Mouse (Mus musculus): Measurements from ENCODE around the gene Mios. TPM values are rescaled to one million over a fixed set of nuclear protein-coding genes. Genes with fewer than 3 reads are reported as not detected.

The Mios gene
- total RNA-seq, 2 experiments from 2014 or later = 23.1 to 26.7 TPM

DNA sequence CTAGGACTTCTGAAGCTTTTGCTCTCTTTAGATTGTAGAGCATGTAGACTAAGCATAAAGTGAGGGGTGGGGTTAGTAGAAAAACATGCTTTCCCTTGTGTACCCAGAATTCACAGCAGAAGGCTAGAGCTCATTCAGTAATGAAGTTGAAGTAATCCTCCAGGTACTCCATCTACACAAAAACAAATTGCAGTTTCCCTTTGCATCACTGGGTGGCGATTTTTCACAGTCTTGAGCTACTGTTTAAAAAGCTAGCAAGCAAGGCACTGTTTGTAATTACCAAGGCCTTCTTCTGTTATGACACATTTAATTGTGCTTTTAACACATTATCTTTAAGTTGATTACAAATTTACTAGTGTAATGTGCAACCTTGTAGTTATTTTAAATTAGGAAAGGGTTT is 66.1 kb downstream of the Mios start:
- DNase-seq (ENCODE audit: low spot score in 2 of 2) = peak; percentile 60 to 82

DNA sequence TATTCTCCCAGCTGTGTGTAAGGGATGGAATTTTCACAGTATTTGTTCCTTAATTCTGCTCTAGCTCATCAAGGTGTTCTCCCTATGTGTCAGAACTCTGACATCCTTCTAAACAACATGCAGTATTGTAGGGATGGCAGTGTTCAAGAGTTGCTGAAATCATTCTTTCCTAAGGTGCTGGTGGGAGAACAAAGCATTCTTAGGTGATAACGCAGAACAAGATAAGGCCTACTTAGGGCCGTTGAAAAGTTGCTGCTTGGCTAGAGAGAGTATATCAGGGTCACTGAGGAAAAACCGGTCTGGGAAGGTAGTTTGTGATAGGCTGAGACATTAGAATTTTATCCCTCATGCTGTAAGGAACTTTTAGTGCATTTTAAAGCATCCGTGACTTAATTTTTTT is 67.4 kb downstream of the Mios start:
- DNase-seq (ENCODE audit: low spot score in 2 of 2) = no peak

DNA sequence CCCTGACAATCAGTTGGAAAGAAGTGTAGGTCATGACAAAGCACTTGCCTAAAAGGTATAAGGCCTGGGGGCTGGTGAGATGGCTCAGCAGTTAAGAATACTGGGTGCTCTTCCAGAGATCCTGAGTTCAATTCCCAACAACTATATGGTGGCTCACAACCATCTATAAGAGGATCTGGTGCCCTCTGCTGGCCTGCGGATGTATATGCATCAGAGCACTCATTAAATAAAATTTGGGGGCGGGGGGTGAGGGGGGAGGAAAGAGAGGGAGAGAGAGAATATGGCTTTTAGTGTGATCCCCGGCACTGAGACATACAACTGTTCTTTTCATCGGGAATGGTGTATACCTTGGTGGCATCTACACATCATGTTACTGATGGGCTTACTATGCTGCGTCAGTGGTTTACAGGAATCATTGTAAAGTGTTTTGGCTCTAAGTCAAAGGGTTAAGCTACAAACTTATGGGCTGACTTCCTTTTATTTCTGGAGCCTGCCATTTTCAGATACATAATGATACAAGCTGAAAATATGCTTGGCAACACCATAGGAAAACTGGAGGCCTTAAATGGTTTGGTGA is 69.5 kb downstream of the Mios start:
- DNase-seq (ENCODE audit: low spot score in 2 of 2) = no peak

DNA sequence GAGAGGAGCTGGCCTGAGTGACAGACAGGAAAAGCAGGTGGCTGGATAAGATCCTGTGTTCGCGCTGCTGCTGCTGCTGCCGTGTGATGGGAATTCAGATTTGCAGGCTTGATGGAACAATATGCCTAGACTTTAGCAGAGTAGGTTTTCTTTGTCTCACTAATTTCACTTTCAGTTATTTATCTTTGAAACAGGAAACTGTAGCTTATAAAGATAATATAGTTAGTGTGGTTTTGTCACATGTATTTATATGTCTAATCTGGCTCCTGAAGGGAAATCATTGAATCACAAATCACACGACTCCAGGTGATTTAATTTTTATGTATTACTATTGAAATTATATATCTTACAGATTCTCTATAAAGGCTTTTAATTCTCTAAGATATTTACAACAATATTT is 74.2 kb downstream of the Mios start:
- DNase-seq (ENCODE audit: low spot score in 2 of 2) = no peak

DNA sequence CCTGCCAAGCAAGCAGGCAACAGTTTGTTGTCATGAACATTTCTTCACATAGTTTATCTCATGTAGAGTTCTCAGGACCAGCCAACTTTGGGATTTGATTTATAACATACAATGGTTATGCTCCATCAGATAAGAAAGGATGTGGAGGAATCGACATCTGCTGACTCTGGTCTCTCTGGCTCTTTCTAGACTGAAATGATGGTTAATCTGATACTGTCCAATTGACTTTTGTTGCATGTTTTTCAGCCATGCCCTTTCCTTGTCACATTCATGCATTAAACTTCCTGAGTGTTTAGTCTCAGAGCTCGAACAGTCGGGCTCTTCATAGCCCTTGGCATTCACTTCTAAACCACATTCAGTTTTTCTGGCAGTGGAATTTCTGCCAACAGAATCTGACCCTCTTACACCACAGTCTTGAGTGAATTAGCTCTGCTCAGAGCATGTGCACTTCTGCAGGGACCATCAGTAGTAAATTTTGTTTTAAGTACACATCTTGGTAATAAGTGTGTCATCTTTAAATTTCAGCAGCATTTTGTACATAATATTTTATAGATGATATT is 76.5 kb downstream of the Mios start:
- DNase-seq (ENCODE audit: low spot score in 2 of 2) = peak in 1 of 2 experiments; percentile 20

Other genes starting within 250 kb of the Mios start
- under 1 TPM; 0.55 to 0.90 TPM for gene Col28a1, start 16.6 kb upstream of the Mios start, total RNA-seq (2021)
- 10 to 100 TPM; 16.1 to 19.0 TPM for gene Rpa3, start 50.0 kb downstream of the Mios start, total RNA-seq (2021)
- gene Umad1, start 50.1 kb downstream of the Mios start, total RNA-seq (2021) = 10 to 100 TPM; 26.9 to 27.6 TPM
- 1 to 10 TPM in 1 of 2 experiments, not detected in 1; 2.3 TPM for gene Gm45062, start 50.2 kb downstream of the Mios start, total RNA-seq (2021)